Mouse (Mus musculus) neural tube, embryonic 14.5 days (tissue): ENCODE measurements around the gene Fermt2. TPM values are rescaled to one million over a fixed set of nuclear protein-coding genes. Genes with fewer than 3 reads are reported as not detected.

Experiments used
- ATAC-seq: fragments of 200-750 bp; cut with Nextera tagmentation; 2 replicates; pipeline ENCODE4 v1.8.0; 2017; ENCODE audit warnings: low read depth, mild to moderate bottlenecking, moderate TSS enrichment, moderate library complexity
- H3K27ac ChIP-seq: fragments of 300-500 bp; sonication (generic); 2 replicates; pipeline ENCODE4 v1.5.1; 2014; ENCODE audit warnings: low read depth, mild to moderate bottlenecking, control low read depth, low read length, moderate library complexity, mixed read lengths
- H3K27me3 ChIP-seq: fragments of 300-500 bp; sonication (generic); 2 replicates; pipeline ENCODE4 v1.6.1; 2014; ENCODE audit warnings: low read length; ENCODE audit not compliant: control insufficient read depth, insufficient read depth
- H3K36me3 ChIP-seq: fragments of 300-500 bp; sonication (generic); 2 replicates; pipeline ENCODE4 v1.6.1; 2014; ENCODE audit warnings: low read length, mixed read lengths; ENCODE audit not compliant: control insufficient read depth, insufficient read depth
- H3K4me1 ChIP-seq: fragments of 300-500 bp; sonication (generic); 2 replicates; pipeline ENCODE4 v1.6.1; 2014; ENCODE audit warnings: low read length; ENCODE audit not compliant: control insufficient read depth, insufficient read depth
- H3K4me2 ChIP-seq: fragments of 300-500 bp; sonication (generic); 2 replicates; pipeline ENCODE4 v1.6.1; 2014; ENCODE audit warnings: mild to moderate bottlenecking, low read depth, low read length, control low read depth
- H3K4me3 ChIP-seq: fragments of 300-500 bp; sonication (generic); 2 replicates; pipeline ENCODE4 v1.5.1; 2014; ENCODE audit warnings: low read depth, low read length, control low read depth, mixed read lengths
- H3K9ac ChIP-seq: fragments of 300-500 bp; sonication (generic); replicated peaks from 2 replicates; pipeline ENCODE4 v1.6.1; 2014; ENCODE audit warnings: low read depth, mild to moderate bottlenecking, control low read depth, low read length, mixed read lengths
- H3K9me3 ChIP-seq: fragments of 300-500 bp; sonication (generic); 2 replicates; pipeline ENCODE4 v1.6.1; 2016; ENCODE audit warnings: low read length; ENCODE audit not compliant: control insufficient read depth
- WGBS: fragments of 180-500 bp; shearing (Covaris S2); extraction: QIAGEN DNeasy Blood & Tissue Kit; methylation state at CpG from one replicate; pipeline ENCODE4 v1.1.7; 2014; 5-methylcytosine and 5-hydroxymethylcytosine counted together
- polyA plus RNA-seq: library from polyadenylated mRNA; unstranded; fragments of >200 nt; fragmentation: Nextera tagmentation; extraction: Ambion mirVana; gene quantifications from 2 replicates; pipeline ENCODE4 v1.2.1, GENCODE M21; 2014

Gene Fermt2
- polyA plus RNA-seq, 1 experiment from 2014 or later = 61.1 TPM

DNA sequence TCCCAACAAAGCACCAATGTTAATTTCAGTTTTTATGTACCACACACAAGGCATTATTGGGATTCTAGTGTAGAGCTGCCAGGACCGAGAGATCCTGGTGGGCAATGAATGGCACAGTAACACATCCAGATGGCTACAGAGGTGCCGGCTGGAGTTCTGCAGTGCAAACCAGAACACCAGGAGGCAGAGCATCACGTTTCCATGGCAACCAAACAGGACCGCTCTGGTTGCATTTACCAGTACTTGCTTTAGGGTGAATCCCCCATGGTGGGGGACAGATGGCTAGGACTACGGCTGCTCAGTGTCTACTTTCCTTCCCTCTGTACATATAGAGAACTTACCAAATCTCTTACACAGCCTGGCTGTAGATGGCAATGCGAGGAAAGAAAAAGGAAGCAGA is 67.5 kb downstream of the Fermt2 start:
- no peak overlapping the region for H3K4me2 ChIP-seq
- ATAC-seq = peak; percentile 90
- no peaks in the 10 kb centered on the region for H3K27me3 ChIP-seq
- no peak overlapping the region for H3K9ac ChIP-seq
- H3K36me3 ChIP-seq = peaks cover 18% of the 10 kb centered on the region
- peak overlapping the region; percentile 60 for H3K27ac ChIP-seq
- WGBS = 18% methylated on average over 6 of the region's 6 CpGs
- peaks cover 15% of the 10 kb centered on the region for H3K4me1 ChIP-seq
- no peaks in the 10 kb centered on the region for H3K9me3 ChIP-seq
- H3K4me3 ChIP-seq = no peak overlapping the region

GRCm38 (mm10) chr14:45461945-45462344 is 68.0 kb downstream of the Fermt2 start:
- Histone ChIP-seq H3K4me2 (no peak overlapping the region), H3K4me3 (no peak overlapping the region), H3K27ac (no peak overlapping the region), H3K27me3 (no peaks in the 10 kb centered on the region), H3K36me3 (peaks cover 15% of the 10 kb centered on the region), H3K9me3 (no peaks in the 10 kb centered on the region), H3K4me1 (peaks cover 15% of the 10 kb centered on the region), H3K9ac (no peak overlapping the region)
- 69% methylated on average over 6 of the region's 6 CpGs for WGBS
- peak; percentile 50; the same call in 1 of the 2 replicates for ATAC-seq

- 90% methylated on average over 10 of the region's 10 CpGs for WGBS
- H3K9me3 ChIP-seq = no peaks in the 10 kb centered on the region
Measured at GRCm38 (mm10) chr14:45460491-45460890, 69.4 kb downstream of the Fermt2 start.

GRCm38 (mm10) chr14:45459877-45460276 is 70.0 kb downstream of the Fermt2 start:
- Histone ChIP-seq H3K9ac (no peak overlapping the region), H3K27ac (no peak overlapping the region), H3K4me3 (no peak overlapping the region), H3K27me3 (no peaks in the 10 kb centered on the region), H3K36me3 (peaks cover 8% of the 10 kb centered on the region; the same call in 1 of the 2 replicates), H3K9me3 (no peaks in the 10 kb centered on the region), H3K4me1 (peaks cover 19% of the 10 kb centered on the region), H3K4me2 (no peak overlapping the region)
- 93% methylated on average over 14 of the region's 14 CpGs for WGBS
- ATAC-seq = no peak

More at GRCm38 (mm10) chr14:45460491-45460890, 69.4 kb downstream of the Fermt2 start:
- Histone ChIP-seq H3K36me3 (peaks cover 8% of the 10 kb centered on the region; the same call in 1 of the 2 replicates), H3K27ac (no peak overlapping the region), H3K4me2 (no peak overlapping the region), H3K4me3 (no peak overlapping the region), H3K27me3 (no peaks in the 10 kb centered on the region), H3K9ac (no peak overlapping the region), H3K4me1 (peaks cover 19% of the 10 kb centered on the region)
- no peak for ATAC-seq

GRCm38 (mm10) chr14:45457003-45457402 is 72.9 kb downstream of the Fermt2 start:
- peaks cover 9% of the 10 kb centered on the region; the same call in 1 of the 2 replicates for H3K4me1 ChIP-seq
- no peak overlapping the region for H3K4me3 ChIP-seq
- no peak overlapping the region for H3K27ac ChIP-seq
- H3K27me3 ChIP-seq = no peaks in the 10 kb centered on the region
- H3K9ac ChIP-seq = no peak overlapping the region
- no peak overlapping the region for H3K4me2 ChIP-seq
- ATAC-seq = no peak
- H3K36me3 ChIP-seq = peaks cover 5% of the 10 kb centered on the region; the same call in 1 of the 2 replicates
- H3K9me3 ChIP-seq = no peaks in the 10 kb centered on the region
- WGBS = 82% methylated on average over 9 of the region's 9 CpGs

DNA sequence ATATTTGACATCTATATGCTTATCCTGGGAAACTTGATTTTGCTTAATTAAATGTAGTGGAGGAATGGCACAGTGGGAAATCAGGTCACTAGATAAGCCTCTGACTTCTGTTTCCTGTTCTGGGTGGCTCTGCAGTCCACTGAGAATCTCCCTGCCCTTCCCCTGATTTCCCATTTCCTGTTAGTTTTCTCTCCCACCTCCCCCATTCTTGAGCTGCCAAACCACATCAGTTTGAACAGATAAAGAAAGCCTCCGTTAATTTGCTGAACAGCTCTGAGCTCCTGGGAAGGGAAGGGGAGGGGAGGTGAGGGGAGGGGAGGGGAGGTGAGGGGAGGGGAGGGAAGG is 73.4 kb downstream of the Fermt2 start:
- Histone ChIP-seq H3K36me3 (peaks cover 5% of the 10 kb centered on the region; the same call in 1 of the 2 replicates), H3K4me2 (no peak overlapping the region), H3K9me3 (no peaks in the 10 kb centered on the region), H3K4me3 (no peak overlapping the region), H3K27ac (no peak overlapping the region), H3K4me1 (peaks cover 9% of the 10 kb centered on the region; the same call in 1 of the 2 replicates), H3K27me3 (no peaks in the 10 kb centered on the region), H3K9ac (no peak overlapping the region)
- peak; percentile 29; the same call in 1 of the 2 replicates for ATAC-seq
- WGBS = 10% methylated on average over 1 of the region's 1 CpGs

DNA sequence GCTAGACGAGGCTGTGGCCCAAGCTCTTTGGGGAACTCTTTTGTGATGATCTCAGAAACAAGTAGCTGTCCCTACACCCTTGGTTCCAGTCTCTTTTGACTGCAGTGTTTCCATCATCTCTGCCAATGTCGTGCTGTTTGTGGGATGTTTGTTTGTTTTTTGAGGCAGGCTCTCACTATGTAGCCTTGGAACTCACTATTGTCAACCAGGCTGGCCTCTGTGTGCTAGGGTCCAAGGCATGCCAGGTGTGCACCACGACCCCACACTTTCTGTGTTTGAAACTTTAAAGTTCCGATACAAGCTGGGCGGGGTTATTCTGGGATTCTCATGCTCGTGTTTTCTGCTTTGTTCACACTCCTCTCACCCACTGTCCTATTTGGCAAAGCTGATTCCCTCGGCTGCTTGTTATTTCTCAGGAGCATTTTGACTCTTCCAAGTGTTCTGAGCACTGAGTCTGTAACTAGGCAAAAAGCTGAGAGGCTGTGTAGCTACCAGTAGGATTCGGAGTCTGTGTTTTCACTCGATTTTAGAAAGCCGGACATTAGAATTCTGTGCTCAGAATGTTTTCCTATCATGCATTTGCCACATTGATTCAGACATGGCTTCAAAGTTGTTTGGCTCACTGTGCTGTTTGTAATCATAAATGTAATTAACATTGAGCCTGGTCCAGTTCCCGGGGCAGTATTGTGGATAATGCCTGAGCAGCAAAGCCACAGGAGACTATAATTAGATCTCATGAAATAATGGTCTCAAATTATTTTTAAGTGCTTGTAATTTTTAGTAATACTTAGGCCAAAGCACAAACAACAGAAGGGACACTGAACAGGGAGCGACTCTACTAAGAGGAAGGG is 74.0 kb downstream of the Fermt2 start:
- H3K9me3 ChIP-seq = no peaks in the 10 kb centered on the region
- no peak overlapping the region for H3K4me2 ChIP-seq
- no peaks in the 10 kb centered on the region for H3K27me3 ChIP-seq
- H3K27ac ChIP-seq = 0 out of 2 replicates have a peak overlapping the region, but pooled peaks have one; percentile 22
- 70% methylated on average over 12 of the region's 12 CpGs for WGBS
- peaks cover 9% of the 10 kb centered on the region; the same call in 1 of the 2 replicates for H3K4me1 ChIP-seq
- no peaks in the 10 kb centered on the region for H3K36me3 ChIP-seq
- H3K9ac ChIP-seq = no peak overlapping the region
- no peak overlapping the region for H3K4me3 ChIP-seq
- 0 out of 2 replicates have a peak, but pooled peaks have one; percentile 9 for ATAC-seq

DNA sequence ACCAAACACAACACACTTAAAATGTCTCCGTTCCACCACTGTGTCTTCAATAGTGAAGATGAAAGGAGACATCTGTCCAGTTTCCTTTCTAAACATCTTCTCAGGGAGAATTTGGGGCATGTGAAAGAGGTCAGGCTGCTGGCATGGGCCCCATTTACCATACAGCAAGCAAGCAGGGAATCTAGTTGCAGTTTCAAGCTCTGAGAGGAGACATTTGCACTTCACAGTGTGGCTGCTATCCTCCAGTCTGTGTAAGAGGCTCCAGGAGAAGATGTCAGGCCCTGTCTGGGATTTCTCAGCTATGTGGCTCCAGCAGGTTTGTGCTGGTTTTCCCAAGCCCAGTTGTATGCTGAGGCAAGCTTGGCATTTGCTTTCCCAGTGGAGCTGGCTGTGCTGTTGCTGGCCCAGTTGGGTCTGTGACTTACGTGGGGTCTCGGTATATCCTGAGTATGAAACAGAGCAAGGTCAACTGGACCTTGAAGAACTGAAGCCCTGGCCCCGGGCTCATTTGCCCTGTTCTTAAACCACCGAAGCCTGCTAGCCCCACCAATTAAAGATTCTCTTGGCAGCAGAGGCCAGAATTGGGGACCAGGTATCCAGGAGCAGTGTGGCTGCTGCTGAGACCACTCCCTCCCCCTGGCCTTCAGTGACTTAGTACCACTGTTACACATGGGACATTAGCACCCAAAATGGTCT is 76.2 kb downstream of the Fermt2 start:
- Histone ChIP-seq H3K4me2 (no peak overlapping the region), H3K4me1 (peaks cover 9% of the 10 kb centered on the region; the same call in 1 of the 2 replicates), H3K4me3 (no peak overlapping the region), H3K27me3 (no peaks in the 10 kb centered on the region), H3K9me3 (no peaks in the 10 kb centered on the region), H3K36me3 (no peaks in the 10 kb centered on the region), H3K9ac (no peak overlapping the region), H3K27ac (no peak overlapping the region)
- 71% methylated on average over 5 of the region's 5 CpGs for WGBS
- no peak for ATAC-seq
